Mouse (Mus musculus) cerebellum, adult 9-11 months (tissue): Measurements from ENCODE around the gene Epb41l3.

ENCODE experiments used
- DNase-seq: peaks from one replicate; pipeline ENCODE4 v3.0.0; 2022

The Epb41l3 gene

GRCm38 (mm10) chr17:69192863-69193493 is 117.5 kb downstream of the Epb41l3 start:
- DNase-seq = no peak

GRCm38 (mm10) chr17:69194599-69194998 is 119.1 kb downstream of the Epb41l3 start:
- no peak for DNase-seq

DNA sequence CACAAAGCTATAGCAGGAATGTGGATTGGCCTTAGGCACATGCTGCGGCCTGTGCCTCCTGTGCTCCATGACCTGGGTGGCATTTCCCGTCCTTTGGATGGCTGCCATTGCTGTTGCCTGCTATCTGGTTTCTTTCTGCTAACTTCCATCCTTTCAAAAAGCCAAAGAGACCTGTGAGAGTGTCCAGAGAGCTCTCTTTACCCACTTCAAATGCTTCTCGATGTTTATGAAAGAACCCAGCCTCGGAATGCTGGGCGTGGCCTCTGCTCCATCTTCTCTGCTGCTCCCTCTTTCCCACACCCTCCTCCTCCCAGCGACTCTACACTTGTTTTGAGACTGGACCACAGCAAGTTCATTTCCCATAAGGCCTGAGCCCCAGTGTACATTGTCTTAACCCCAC is 120.3 kb downstream of the Epb41l3 start:
- no peak for DNase-seq

DNA sequence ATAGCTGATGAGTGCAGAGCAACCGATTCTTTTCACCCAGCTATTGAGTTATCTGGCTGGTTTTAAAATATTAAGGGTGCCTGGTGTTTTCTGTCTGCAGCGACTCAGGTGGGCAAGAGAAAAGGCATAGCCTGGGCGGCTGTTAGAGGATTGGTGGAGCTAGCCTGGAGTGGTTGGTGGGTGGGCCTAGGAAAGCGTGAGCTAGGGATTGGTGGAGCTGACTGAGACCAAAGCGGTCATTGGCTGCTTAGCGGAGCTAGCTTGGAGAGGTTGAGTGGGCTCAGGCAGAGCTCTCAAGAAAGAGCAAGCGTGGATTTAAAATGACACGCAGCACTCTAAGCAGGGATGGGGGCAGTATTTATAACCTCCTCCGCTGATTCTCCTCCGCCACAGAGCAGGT is 121.2 kb downstream of the Epb41l3 start:
- DNase-seq = no peak

DNA sequence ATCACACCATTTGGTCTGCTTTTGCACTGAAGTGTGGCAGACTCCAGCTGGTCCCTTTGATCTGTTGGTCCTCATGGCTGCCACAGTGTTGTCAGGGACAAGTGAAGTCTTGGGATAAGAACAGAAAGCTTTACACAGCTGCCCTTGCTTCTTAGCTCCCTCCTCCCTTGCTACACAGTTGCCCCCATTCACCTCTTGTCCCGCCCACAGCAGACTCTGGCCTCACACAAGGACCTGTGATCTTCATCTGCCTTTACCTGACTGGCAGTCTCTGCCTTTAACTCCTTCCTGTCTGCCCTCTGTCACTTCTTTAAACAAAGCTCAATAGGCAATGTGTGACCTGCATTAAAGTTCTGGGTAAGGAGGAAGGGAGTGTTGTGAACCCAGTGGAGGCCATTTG is 123.3 kb downstream of the Epb41l3 start:
- no peak for DNase-seq

DNA sequence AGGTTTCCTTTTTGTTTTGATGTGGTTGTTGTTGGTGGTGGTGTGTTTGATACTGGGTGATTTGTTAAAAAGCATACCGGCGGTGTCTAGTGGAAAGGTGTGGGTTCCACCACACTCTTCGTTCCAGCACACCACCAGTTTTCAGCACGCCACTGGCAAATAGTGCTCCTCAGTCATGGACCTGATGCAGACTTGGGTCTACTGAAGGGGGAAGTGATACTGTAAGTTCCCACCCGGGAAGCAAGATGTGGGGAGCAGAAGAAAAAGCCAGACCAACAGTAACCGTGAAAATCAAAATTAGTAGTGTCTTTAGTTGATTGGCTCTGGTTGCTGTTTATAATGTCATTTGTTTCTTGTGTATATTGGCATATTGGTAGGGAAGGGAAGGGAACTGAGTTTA is 124.3 kb downstream of the Epb41l3 start:
- no peak for DNase-seq

GRCm38 (mm10) chr17:69200936-69201335 is 125.5 kb downstream of the Epb41l3 start:
- no peak for DNase-seq

- DNase-seq = no peak
Measured at GRCm38 (mm10) chr17:69205282-69205999, 130.0 kb downstream of the Epb41l3 start.

- no peak for DNase-seq
Measured at GRCm38 (mm10) chr17:69207562-69208312, 132.3 kb downstream of the Epb41l3 start.

- no peak for DNase-seq
Measured at GRCm38 (mm10) chr17:69211065-69211464, 135.6 kb downstream of the Epb41l3 start.

DNA sequence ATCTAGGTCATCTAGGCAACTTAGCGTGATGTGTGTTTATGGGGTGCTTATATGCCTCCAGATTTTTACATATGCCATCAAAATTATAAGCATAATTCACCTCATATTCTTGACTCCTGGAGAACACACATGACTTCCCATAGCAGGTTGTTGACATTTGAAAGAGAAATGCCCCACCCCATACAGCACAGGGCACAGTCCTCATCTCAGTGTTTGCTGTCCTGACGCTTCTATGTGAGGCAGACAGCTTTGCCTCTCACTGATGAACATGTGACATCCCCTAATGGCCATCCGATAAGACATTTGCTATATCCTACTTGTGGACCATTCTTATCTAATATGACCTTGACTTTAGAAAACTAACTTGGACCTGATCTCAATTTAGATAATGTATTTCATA is 140.6 kb downstream of the Epb41l3 start:
- DNase-seq = no peak

GRCm38 (mm10) chr17:69220849-69221248 is 145.4 kb downstream of the Epb41l3 start:
- DNase-seq = no peak

GRCm38 (mm10) chr17:69221377-69221776 is 145.9 kb downstream of the Epb41l3 start:
- DNase-seq = no peak

DNA sequence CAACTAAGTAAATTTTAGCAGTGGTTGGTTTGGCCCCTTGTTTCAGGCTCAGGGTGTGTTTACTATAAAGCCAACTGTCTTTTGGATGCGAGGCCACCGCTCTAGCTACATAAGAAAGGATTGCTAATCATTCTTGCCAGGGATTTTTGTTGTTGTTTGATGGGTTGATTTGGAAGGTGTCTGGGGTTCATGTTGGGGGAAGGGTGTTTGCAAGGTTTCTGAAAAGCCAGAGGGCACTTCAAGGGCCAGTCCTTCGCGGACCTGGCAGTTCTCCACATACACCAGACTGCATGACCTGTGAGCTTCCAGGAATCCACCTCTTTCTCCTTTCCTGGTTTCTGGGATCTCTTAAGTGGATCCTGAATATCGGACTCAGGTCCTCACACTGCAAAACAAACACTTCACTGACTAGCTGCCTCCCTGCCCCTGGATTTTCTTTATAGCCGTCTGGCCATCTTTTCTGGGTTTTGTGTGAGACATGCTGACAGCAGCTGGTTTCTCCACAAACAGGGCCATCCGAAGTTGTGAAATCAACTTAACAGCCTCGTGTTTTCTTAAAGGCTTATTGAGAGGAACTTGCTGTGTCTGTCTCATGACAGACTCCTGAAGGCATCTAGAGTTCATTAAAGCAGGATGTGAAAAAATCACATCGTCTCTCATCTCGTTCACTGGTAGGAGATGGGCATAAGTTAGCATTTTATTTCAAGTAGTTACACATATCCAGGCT is 146.6 kb downstream of the Epb41l3 start:
- no peak for DNase-seq

- no peak for DNase-seq
Measured at GRCm38 (mm10) chr17:69225996-69226395, 150.5 kb downstream of the Epb41l3 start.

DNA sequence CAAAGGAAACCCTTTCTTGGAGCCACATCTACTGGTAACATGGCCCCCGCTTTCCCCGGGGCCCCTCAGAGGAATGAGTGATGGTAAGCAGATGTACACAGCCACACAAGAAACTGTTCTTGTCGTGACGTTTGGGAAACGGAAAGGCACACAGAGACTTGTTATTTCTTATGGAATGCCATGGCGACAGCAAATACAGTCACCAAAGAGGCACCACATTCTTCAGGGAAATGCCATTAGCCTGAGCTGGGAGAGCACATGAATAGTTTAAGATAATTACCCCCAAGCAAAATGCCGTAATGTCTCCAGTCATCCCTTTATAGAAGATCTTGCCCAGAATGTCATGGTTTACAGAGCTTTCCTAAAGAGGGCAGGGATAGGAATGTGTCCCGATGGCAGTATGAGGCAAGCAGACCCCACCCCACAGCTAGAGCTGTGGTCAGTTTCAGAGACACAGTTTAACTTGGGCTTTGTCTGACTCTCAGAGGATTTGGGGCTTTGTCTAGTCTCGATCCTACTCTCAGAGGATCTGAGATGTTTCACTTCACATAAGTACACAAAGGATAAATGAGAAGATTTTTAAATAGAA is 152.0 kb downstream of the Epb41l3 start:
- DNase-seq = no peak

GRCm38 (mm10) chr17:69229451-69229850 is 154.0 kb downstream of the Epb41l3 start:
- no peak for DNase-seq

GRCm38 (mm10) chr17:69230131-69230621 is 154.7 kb downstream of the Epb41l3 start:
- no peak for DNase-seq

- DNase-seq = no peak
Measured at GRCm38 (mm10) chr17:69231360-69231759, 155.9 kb downstream of the Epb41l3 start.

DNA sequence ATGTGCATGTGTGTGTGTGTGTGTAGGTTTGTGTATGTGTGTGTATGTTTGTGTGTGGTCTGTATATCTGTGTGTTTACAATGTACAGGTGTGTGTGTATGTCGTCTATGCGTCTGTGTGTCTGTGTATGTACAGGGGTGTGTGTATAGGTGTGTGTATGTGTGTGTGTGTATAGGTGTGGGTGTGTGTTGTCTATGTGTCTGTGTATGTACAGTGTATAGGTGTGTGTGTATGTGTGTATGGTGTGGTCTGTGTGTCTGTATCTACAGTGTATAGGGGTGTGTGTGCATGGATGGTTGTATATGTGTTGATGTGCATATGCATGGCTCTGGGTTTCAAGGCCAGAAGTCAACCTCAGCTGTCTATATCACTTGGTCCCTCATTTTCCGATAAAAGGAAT is 161.7 kb downstream of the Epb41l3 start:
- no peak for DNase-seq

DNA sequence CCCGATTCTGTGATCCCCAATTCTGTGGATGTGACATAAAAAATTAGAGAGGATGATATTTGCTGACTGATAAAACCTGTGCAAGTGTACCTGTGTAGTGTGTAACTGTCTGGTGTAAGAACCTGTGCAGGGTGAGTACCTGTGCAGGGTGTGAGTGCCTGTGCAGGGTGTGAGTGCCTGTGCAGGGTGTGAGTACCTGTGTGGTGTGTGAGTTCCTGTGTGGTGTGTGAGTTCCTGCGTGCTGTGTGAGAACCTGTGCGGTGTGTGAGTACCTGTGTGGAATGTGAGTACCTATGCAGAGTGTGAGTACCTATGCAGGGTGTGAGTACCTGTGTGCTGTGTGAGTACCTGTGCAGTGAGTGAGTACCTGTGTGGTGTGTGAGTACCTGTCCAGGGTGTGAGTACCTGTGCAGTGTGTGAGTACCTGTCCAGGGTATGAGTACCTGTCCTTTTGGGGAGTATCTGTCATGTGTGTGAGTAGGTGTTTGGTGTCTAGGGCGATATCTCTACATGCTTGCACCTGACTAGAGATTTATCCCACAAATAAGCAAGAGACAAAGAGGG is 163.4 kb downstream of the Epb41l3 start:
- DNase-seq = no peak

DNA sequence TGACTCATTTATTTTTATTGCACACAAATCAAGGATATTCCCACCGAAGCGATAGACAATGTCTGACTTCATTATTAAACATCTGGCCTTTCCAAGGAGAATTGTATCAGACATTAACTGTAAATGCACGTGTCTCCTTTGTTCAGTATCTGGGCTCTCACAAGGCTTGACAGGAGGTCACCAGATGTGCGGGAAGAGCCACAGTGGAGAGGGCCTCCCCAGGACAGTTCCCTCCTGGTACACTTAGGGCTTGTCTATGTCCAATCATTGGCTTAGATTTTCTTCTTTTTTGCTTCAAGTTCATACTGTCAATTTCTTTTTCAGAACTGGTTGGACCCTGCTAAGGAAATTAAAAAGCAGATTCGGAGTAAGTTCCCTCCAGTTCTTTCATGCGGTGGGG is 163.9 kb downstream of the Epb41l3 start:
- DNase-seq = no peak
